Mouse (Mus musculus): ENCODE measurements around the gene Lin28a. TPM values are rescaled to one million over a fixed set of nuclear protein-coding genes. Genes with fewer than 3 reads are reported as not detected.
"Not testable (repeated sequence)": the region's sequence is repeated elsewhere in the genome, so short reads cannot be mapped to it uniquely, and the experiment has no call there.

Gene Lin28a
- total RNA-seq, 2 experiments from 2014 or later: 0.30 to 0.43 TPM

DNA sequence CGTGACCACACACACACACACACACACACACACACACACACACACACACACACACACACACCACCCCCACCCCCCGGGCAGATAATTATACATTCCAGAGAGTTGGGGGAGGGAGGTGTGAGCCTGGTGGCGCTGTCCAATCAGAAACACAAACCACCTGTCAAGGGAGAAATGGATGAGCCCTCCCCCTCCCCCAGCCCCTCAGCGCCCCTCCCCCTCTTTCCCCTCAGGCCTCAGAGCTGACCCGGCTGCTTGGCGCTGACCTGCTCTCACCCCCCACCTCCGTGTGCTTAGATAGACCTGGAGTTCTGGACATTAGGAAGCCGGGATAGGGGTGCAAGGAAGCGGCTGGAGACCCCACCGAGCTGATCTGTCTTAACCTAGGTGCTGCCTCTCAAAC is 569 bp upstream of the Lin28a start:
- DNase-seq (ENCODE audit: low spot score): no peak

DNA sequence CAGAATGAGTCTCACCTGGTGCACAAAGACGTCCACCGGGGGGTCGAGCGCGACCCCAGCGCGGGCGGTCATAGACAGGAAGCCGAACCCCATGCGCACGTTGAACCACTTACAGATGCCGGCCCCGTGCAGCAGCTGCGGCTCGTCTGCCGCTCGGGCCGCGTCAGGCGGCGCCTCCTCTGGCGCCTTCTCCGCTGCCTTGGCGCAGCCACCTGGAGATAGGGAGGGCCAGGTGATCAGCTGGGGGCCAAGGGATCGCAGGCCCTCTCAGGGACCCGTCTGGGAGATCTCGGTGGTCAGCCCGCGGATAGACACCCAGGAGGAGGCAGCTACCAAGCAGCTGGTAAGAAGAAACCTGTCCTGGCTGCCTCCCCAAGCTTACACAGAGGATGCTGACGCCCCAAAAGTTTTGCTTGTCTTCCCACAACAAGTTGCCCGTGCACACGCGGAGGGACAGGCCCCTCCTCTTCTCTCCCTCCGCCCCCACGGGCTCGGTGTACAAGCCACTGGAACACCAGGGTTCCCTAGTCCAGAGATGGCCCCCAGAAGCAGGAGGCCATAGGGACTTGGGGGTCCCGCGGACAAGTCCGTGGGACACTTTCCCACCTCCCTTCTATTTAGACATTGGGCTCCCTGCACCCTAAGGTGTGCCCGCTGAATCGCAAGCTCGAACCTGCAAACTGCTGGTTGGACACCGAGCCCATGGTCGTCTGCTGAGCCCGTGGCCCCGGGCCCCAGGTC is 433 bp downstream of the Lin28a start:
- DNase-seq (ENCODE audit: low spot score): no peak

DNA sequence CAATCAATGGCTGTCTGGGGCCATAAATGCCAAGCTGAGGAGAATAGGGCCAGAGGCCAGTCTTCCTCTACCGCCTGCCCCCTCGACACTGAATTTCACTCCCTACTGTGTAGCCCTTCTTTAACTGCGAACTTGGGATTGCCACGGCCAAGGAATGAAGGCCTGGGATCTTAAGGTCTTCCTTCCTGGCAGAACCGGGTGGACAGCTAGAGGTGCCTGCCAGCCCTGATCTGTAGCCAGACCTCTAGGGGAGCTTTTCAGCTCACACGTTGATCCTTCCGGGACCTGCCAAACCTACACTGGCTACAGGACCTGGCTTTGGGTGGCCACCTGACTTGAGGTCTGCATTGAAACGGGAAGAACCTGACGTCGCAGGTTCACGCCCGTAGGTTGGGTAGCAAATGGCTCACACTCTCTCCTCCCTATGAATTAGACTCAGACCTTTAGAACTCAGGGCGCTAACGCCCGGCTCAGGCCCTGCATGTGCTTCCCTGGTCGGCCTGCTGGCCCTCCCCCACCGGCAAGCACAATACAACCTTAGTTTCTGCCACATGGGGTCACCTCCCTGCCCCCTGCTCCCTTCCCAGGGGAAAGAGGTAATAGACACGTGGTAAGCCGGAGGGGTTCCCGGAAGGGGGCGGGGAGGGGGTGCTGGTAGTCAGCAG is 1.3 kb downstream of the Lin28a start:
- no peak for DNase-seq (ENCODE audit: low spot score)

DNA sequence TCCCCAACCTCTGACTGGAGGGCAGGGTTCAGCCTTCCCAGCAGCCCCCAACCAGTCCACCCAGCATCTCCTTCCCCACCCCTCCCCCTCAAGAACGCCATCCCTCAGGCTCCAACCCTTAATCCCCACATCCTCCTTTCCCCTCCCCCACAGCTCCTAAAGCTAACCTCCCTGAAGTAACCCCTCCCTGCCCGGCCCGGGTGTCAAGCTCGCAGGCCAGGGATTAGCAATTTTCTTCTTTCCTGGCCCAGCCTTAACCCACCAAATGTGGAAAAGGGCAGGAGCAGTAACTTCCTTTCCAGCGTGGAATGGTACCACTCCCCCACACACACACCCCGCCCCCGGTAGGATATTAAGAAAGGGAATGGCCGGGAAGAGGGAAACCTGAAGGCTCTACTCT is 1.9 kb downstream of the Lin28a start:
- DNase-seq (ENCODE audit: low spot score): no peak

DNA sequence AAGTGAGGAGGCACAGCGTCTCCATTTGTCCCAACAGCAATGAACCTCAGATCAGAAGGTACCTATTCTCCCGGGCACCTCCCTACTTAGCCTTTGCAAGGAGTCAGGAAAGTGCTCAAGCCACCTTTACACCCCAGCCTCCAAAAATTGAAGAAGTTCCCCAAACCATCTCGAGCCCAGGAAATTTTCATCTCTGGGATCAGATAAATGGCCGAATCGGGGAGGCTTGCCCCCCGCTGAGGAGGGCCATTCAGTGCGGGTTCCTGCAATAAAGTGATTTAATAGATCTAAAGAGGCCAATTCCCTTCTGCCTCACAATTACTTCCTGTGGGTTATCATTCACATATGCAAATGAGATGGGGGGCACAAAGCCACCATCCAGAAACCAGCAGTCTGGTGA is 2.4 kb downstream of the Lin28a start:
- DNase-seq (ENCODE audit: low spot score): no peak

DNA sequence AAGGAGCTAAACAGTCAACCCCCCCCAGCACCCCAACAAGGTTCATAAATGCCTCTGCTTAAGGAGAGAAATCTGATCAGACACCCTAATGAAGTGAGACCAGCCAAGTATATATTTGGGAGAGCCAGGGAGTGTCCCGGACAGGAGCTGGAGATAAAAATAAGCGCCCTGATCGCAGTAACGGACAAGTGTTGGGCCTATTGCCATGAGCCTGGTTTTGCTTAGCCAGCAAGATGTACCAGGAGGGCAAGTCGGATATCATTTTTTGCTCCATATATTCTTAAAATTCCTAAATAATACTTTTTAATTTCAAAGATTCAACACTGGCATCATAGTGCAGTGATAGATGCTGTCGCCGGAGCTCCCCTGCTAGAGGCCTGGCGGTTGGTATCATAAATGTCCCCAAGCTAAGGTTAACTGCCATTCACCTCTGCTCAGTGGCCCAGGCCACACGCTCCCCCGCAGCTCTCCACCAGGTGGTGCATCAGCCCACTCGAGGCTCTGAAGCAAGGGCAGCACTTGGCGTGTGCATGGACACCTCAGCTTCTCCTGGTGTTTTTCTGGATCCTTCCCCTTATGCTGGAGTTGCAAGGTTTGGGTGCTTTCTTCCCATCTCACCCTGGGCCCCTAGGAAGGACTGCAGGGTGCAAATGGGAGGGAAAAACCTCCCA is 5.6 kb downstream of the Lin28a start:
- peak; percentile 73 for DNase-seq (ENCODE audit: low spot score)

DNA sequence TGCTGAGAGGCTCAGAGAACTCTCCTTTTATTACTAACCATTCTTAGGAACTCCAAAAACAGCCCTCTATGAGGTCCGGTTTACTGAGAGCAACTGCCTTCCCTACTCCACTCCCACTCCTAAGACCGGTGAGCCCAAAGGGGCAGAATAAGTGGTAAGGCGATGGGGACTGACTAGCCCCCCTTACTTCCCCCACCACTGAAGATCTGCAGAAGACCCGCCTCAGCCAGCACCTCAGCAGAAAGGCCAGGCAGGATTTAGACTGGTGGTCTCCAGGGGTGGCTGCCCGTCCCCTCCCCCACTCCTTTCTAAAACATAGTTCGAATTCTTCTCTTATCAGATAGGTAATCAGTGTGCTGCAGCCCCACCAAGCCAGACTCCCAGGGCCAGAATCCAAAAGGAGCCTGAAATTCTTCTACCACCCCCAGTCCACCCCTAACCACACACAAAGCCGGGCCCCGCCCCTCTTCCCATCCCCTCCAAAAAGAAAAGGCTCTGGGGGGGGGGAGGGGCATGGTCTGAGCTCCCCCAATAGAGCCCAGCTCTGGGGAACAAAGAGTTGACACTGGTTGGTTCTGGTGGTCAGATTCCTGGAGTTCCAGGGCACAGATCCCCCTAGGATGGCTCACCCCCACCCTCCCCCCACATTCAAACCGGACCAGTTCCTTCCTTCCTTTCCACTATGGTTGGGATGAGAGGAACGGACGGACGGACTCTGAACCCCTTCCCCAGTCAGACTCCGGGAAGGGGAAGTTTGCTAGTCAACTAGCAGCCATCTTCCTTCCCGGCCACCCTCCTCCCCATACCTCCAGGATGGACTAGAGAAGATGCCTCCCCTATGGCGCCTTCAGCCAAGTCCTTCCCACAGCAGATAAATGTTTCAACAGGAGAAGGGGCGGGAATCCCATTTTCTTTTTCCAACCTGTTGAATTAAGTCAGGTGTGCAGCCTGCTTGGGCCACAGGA is 6.9 kb downstream of the Lin28a start:
- no peak for DNase-seq (ENCODE audit: low spot score)

DNA sequence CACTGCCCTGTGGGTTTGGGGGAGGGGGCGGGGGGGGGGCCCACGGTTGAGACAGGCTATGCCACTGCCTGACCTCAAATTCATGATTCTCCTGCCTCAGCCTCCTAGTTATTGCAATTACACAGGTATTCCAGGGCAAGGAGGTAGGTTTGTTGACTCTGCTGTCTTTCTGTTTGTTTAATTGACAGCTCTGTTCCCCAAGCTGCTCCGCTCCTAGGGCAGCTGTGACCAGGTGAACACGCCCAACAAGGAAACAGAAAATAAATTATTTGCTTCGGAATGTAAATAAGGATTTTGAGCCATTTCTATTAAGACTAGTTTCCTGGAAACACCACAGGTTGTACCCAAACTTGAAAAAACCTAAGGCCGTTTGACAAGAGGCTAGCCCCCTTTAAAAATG is 8.9 kb downstream of the Lin28a start:
- DNase-seq (ENCODE audit: low spot score): no peak

DNA sequence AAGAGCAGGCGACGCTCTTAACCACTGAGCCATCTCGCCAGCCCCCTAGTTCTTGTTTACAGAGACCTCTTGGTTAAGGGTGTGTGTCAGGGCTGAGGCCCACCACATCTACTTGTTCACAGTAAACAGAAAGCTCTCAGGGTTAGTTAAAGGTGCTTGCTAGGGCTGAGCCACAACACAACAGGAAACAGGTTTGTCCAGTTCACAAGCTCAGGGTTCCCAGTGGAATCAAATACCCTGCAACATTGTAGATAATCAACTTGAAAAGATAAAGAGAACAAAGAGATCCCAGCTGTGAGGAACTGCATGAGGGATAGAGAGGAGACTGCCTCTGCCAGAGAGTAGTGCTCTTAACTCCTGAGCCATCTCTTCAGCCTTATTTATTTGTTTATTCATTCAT is 11.8 kb downstream of the Lin28a start:
- no peak for DNase-seq (ENCODE audit: low spot score)

DNA sequence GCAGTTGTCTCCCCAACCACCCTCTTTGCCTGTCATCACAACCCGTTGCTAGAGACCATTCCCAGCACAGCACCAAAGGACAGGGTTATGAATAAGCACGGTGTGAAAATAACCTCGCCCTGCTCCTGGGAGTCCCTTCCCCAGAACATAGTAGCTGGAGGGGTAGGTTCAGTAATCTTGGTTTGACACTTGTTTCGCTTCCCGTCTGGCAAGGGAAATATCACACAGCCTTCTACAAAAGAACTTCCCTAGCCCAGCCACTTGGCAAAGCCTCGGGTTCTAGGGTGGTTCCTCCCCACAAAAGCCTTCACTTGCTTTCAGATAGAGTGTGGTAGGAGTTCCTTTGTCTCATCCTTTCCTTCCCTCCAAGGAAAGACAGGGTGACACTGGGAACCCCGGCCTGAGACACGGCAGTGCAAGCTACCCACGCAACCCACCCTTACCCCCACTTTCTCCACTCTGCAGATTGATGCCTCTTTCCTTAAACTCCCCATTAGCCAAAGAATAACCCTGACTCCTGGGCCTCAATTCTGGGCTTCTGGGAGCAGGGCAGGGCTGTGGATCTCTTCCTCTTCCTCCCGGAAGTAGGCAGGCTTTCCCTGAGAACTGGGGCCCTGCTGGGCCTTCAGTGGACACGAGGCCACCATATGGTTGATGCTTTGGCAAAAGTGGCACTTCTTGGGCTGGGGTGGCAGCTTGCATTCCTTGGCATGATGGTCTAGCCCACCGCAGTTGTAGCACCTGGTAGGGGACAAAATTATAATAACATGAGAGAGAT is 12.9 kb downstream of the Lin28a start:
- DNase-seq (ENCODE audit: low spot score): no peak

DNA sequence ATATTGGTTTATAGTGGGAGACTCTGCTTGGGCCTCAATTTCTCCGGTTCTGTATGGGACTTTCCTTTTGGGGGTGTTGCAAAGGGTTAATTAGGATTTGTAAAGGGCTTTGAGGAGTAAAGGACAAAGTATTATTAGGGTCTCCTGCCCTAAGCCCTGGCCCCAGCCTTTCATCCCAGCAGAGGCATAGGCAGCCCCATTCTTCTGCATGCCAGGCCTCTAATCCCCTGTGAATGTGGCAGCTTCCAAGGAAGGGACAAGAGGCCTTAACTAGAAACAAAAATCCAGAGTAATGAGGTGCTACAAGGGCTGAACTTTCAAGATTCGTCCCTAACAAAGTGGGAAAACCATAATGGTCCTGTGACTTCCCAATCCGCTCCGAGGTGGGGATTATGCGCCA is 15.7 kb downstream of the Lin28a start:
- DNase-seq (ENCODE audit: low spot score): no peak

DNA sequence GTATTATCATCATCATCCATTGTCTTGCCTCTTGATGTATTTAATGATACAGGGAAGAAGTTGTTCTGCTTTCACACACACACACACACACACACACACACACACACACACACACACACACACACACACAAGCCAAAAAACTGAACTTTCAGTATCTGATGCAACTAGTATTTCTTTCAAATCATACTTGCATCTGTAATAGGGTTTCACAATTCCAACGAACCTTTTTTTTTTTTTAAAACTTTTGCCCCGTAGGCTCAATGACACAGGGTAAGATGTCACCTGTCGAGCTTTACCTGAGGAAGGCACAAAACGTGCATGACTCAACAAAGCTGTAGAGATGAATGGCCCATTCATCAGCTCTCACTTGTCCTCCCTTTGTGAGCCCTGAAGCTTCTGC is 16.4 kb downstream of the Lin28a start:
- no peak for DNase-seq (ENCODE audit: low spot score)

DNA sequence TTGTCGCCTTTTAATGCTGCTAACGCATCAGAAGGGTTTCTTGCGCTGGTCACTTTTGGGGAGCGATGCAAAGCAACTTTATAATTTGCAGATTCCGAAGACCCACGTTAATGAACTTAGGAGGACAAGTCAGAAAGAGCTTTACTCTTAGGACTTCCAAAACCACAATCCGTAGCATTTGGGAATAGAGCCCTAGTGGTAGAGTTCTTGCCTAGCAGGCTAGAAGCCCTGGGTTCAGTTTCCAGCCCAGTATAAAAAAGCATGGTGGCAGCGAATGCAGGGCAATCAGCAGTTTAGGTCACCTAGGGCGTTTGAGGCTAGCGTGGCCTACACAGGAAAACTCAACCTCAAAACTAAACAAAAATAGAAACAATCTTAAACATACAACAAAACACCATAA is 16.9 kb downstream of the Lin28a start:
- DNase-seq (ENCODE audit: low spot score): no peak

DNA sequence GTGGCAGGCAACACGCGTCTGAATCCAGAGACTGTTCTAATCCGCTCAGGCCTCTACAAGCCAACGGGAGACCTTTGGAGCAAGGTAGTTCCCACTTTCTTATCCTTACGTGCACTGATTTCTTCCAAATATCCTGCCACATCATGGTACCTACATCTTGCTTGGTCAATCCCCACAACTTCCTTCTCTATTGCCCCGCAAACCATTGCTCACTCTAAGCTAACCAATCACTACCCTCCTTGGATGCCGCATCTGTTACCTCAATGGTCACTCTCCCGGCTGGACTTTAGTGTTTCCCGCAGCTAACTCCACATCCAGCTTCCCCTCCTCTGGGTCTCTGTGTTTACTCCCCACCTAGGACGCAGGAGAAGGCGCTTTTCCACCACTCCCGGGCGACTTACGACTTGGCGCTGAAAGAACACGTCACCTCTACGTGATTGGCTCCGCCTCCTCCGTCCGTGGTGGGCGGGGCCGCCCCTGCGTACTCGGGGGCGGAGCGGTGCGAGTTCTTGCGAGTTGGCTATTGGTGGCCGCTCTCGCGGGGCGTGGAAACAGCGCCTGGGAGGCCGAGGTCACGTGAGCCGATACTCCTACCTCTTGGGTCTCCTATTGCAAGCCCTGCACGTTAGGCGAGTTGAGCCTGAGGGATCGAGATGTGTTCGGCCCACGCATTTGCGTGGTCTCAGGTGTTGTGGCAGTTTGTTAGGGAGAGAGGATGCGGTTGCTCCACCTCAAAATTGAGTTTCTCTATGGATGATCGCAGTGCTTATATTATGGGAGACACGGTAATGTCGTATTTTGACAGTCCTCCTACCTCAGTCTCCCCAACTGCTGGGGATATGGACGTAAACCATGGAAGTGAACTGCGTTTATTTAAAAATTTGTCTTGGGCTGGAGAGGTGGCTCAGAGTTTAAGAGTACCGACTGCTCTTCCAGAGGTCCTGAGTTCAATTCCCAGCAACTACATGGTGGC is 17.9 kb downstream of the Lin28a start, which contains the start of gene Dhdds:
Gene Dhdds (minus strand): TSS at position 453 of the 973 bp plus-strand sequence.
- peak; percentile 96 for DNase-seq (ENCODE audit: low spot score)

DNA sequence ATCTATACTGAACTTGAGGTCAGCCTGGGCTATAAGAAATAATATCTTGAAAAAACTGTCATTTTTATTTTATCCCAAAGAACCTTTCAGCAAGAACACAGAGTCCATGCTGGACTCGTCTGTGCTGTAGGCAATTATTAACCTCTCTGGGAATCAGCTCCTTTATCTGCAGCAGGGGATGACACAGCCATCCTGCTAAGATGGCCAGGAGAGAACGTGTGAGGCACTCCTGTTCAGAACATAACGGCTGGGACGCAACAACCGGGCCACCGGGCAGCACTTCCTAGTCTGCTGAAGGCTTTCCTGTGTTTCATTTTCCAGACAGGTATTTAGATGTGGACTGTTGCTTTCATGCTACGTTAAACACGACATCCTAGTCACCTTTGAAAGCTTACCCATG is 23.9 kb downstream of the Lin28a start:
- no peak for DNase-seq (ENCODE audit: low spot score)

DNA sequence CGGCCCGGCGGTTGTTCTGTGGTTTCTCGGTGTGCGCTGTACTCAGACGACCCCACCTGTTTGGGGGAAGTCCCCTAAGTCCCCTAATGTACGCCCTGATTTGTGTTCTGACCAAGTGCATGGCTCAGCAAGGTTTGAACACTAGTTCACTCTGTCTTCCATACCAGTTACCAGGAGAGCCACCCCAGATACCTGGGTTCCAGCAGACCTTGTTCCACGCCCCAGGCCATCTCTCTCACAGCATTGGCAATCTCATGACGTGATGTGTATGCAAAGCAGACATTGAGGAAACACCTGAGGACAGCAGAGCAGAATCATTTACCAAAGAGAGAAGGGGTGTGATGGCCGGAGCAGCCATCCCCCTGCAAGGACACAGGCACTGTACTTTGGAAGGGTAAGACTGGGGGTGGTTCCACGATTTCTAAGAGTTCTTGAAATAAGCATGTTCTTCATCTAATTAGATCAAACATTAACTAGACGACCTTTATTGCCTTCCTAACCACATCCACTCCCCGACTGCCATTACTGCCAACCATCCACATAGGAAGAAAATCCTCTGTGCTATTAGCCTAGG is 27.5 kb downstream of the Lin28a start:
- DNase-seq (ENCODE audit: low spot score): no peak

DNA sequence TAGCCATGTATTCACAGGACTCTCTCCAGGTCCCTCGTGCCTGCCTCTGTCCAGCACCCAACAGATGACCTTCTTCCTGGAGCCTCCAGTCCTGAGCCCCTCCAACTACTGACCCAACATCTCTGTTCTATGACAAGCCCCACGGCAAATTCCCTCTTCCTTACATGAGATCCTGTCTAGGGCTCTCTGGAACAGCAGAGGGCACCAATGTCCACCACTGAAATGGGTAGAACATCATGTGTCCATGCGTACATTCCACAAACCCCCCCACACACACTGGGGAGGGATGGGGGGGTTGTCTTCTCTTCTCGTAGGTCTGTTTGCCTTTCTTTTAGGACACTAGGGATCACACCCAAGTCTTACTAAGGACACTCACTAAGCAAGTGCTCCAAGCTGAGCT is 28.6 kb downstream of the Lin28a start:
- no peak for DNase-seq (ENCODE audit: low spot score)

DNA sequence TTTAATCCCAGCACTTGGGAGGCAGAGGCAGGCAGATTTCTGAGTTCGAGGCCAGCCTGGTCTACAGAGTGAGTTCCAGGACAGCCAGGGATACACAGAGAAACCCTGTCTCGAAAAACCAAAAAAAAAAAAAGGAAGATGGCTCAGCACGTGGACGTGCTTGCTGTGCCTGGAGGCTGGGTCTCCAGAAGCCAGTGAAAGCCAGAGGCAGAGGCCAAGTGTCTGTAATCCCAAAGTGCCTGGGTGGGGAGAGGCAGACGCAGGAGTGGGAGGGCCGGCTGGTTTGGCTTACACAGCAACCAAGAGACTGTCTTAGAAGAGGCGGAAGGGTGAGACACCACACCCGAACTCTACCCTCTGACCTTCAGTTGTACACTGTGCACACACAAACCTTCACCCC is 30.4 kb downstream of the Lin28a start:
- not testable (repeated sequence) for DNase-seq (ENCODE audit: low spot score)

DNA sequence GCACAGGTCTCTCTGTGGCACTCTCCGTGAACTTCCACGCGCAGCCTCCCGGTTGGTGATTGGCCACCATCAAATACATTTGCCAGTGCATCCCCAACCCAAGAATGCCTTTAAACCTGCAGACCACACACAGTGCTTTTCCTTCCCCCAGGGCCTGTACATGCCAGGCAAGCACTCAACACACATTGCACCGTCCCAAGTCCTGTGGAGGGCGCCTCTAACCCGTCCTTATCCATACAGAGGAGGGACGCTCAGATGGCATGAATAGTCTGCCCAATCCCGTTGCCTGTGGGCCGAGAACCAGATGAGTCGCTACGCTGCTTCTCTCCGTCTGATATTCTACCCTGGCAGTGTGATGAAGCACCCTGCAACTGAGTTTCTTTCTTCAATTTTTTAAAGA is 35.7 kb downstream of the Lin28a start:
- no peak for DNase-seq (ENCODE audit: low spot score)
